Comparison of ENCODE assay signal across 20 mouse cellular contexts in the genomic region with DNA sequence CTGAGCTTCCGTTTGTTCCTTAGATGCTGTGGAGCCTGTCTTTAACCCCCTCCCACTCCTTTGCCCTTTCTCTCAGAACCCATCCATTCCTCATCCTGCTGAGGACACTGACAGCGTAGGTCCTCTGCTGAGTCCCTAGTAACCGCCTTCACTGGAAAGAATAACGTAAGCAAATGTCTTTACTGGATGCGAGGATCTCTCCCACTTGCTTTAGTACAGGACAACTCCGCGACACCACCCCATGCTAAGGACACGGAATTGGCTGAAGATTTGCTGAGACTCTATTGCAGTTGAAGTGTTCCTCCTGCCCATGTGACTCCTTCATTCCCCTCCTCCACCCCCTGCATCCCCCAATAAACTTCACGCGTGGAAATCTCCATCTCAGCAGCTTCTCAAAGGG.
"Had no signal": no experiment of that assay in that cellular context is flagged by ENCODE, and none has a peak within 500 bp of the region (broad histone marks: within the 10 kb centered on the region; RNA-seq: fewer than 3 reads in every experiment).

No protein-coding gene starts in this region.

- H3K27ac ChIP-seq: kidney, postnatal 0 days; left cerebral cortex, adult 2 months; limb, embryonic 12.5 days; liver, embryonic 12.5 days; liver, embryonic 15.5 days; midbrain, embryonic 10.5 days; midbrain, embryonic 13.5 days; neural tube, embryonic 13.5 days; stomach, embryonic 15.5 days had no signal

- H3K4me3 ChIP-seq: left cerebral cortex, adult 2 months; limb, embryonic 12.5 days; liver, embryonic 12.5 days; liver, embryonic 15.5 days; midbrain, embryonic 10.5 days; midbrain, embryonic 13.5 days; myocyte; neural tube, embryonic 13.5 days; stomach, embryonic 15.5 days had no signal

- H3K9ac ChIP-seq: limb, embryonic 12.5 days; liver, embryonic 12.5 days; liver, embryonic 15.5 days; lung, embryonic 14.5 days; midbrain, embryonic 13.5 days; neural tube, embryonic 13.5 days; stomach, embryonic 15.5 days had no signal

- DNase-seq: kidney, adult 8-10 months; kidney, postnatal 25 days; layer of hippocampus, postnatal 36 days; liver; right cerebral cortex, postnatal 25 days; spleen, adult 18-20 months; thymus, postnatal 25 days had no signal

- ATAC-seq: intestine, postnatal 0 days; liver, embryonic 12.5 days; midbrain, embryonic 13.5 days; midbrain, embryonic 16.5 days had no signal

- H3K9me3 ChIP-seq: limb, embryonic 12.5 days; liver, embryonic 12.5 days; liver, embryonic 15.5 days; midbrain, embryonic 13.5 days; neural tube, embryonic 13.5 days; stomach, embryonic 15.5 days had no signal

- H3K36me3 ChIP-seq: limb, embryonic 12.5 days; liver, embryonic 12.5 days; liver, embryonic 15.5 days; midbrain, embryonic 10.5 days; midbrain, embryonic 13.5 days; neural tube, embryonic 13.5 days; stomach, embryonic 15.5 days had no signal

- H3K4me2 ChIP-seq: limb, embryonic 12.5 days; liver, embryonic 15.5 days; midbrain, embryonic 13.5 days; stomach, embryonic 15.5 days had no signal
